Mouse (Mus musculus) intestine, embryonic 14.5 days (tissue): Measurements from ENCODE around the gene Krtap10-4. TPM values are rescaled to one million over a fixed set of nuclear protein-coding genes. Genes with fewer than 3 reads are reported as not detected.

Source experiments
- ATAC-seq: fragments of 200-750 bp; cut with Nextera tagmentation; replicated peaks from 2 replicates; pipeline ENCODE4 v1.8.0; 2017; ENCODE audit warnings: low read depth, moderate number of reproducible peaks, moderate TSS enrichment, moderate library complexity; ENCODE audit not compliant: low FRiP score, low TSS enrichment
- DNase-seq: peaks from one replicate; pipeline ENCODE4 v3.0.0-alpha.2; 2018; ENCODE audit warnings: low spot score
- H3K27ac ChIP-seq: fragments of 300-500 bp; sonication (generic); 2 replicates; pipeline ENCODE4 v1.5.1; 2014; ENCODE audit warnings: low read depth, mild to moderate bottlenecking, control low read depth
- H3K27me3 ChIP-seq: fragments of 300-500 bp; sonication (generic); replicated peaks from 2 replicates; pipeline ENCODE4 v1.6.1; 2014; ENCODE audit warnings: low read length, control low read depth; ENCODE audit not compliant: control insufficient read depth, insufficient read depth
- H3K36me3 ChIP-seq: fragments of 300-500 bp; sonication (generic); 2 replicates; pipeline ENCODE4 v1.6.1; 2014; ENCODE audit warnings: low read length, control low read depth; ENCODE audit not compliant: control insufficient read depth, insufficient read depth
- H3K4me1 ChIP-seq: fragments of 300-500 bp; sonication (generic); replicated peaks from 2 replicates; pipeline ENCODE4 v1.6.1; 2014; ENCODE audit warnings: low read length, control low read depth, mixed read lengths; ENCODE audit not compliant: control insufficient read depth, insufficient read depth
- H3K4me2 ChIP-seq: fragments of 300-500 bp; sonication (generic); 2 replicates; pipeline ENCODE4 v1.6.1; 2014; ENCODE audit warnings: low read length
- H3K4me3 ChIP-seq: fragments of 300-500 bp; sonication (generic); 2 replicates; pipeline ENCODE4 v1.5.1; 2014; ENCODE audit warnings: low read depth, low read length, control low read depth, mixed read lengths
- H3K9ac ChIP-seq: fragments of 300-500 bp; sonication (generic); 2 replicates; pipeline ENCODE4 v1.6.1; 2014; ENCODE audit warnings: mild to moderate bottlenecking, low read length
- H3K9me3 ChIP-seq: fragments of 300-500 bp; sonication (generic); 2 replicates; pipeline ENCODE4 v1.6.1; 2016; ENCODE audit warnings: low read length, control low read depth; ENCODE audit not compliant: control insufficient read depth
- WGBS: fragments of 180-500 bp; shearing (Covaris S2); extraction: QIAGEN DNeasy Blood & Tissue Kit; methylation state at CpG from one replicate; pipeline ENCODE4 v1.1.7; 2014; 5-methylcytosine and 5-hydroxymethylcytosine counted together
- polyA plus RNA-seq: library from polyadenylated mRNA; unstranded; fragments of >200 nt; fragmentation: Nextera tagmentation; extraction: Ambion mirVana; gene quantifications from 2 replicates; pipeline ENCODE4 v1.2.1, GENCODE M21; 2014

The Krtap10-4 gene
- polyA plus RNA-seq, 1 experiment from 2014 or later = not detected

GRCm38 (mm10) chr10:77846503-77846902 is 19.6 kb upstream of the Krtap10-4 start, which contains the start of gene Gm36176:
Gm36176 (plus strand) TSS chr10:77846803.
- no peak within 1 kb of the TSS for H3K27ac ChIP-seq
- 60% methylated on average over 3 of the region's 3 CpGs for WGBS
- DNase-seq (no peak), ATAC-seq (no peak)
- H3K27me3 ChIP-seq = no peaks in the 10 kb centered on the region
- 0 out of 2 replicates have a peak, but pooled peaks cover 10% of the 10 kb centered on the region for H3K9me3 ChIP-seq
- H3K9ac ChIP-seq = no peak within 1 kb of the TSS
- H3K36me3 ChIP-seq = no peaks in the 10 kb centered on the region
- H3K4me1 ChIP-seq = no peaks in the 10 kb centered on the region
- no peak within 1 kb of the TSS for H3K4me2 ChIP-seq
- H3K4me3 ChIP-seq = no peak within 1 kb of the TSS

GRCm38 (mm10) chr10:77839006-77839405 is 12.1 kb upstream of the Krtap10-4 start:
- no peaks in the 10 kb centered on the region for H3K36me3 ChIP-seq
- no peaks in the 10 kb centered on the region for H3K4me1 ChIP-seq
- no peak overlapping the region for H3K27ac ChIP-seq
- ATAC-seq (no peak), DNase-seq (no peak)
- H3K27me3 ChIP-seq = no peaks in the 10 kb centered on the region
- H3K9ac ChIP-seq = no peak overlapping the region
- 74% methylated on average over 6 of the region's 6 CpGs for WGBS
- H3K4me3 ChIP-seq = no peak overlapping the region
- H3K9me3 ChIP-seq = 0 out of 2 replicates have a peak, but pooled peaks cover 3% of the 10 kb centered on the region
- no peak overlapping the region for H3K4me2 ChIP-seq

- Histone ChIP-seq H3K36me3 (no peaks in the 10 kb centered on the region), H3K9ac (no peak within 1 kb of the TSS), H3K4me1 (no peaks in the 10 kb centered on the region), H3K27ac (no peak within 1 kb of the TSS), H3K9me3 (peaks cover 2% of the 10 kb centered on the region; the same call in 1 of the 2 replicates), H3K27me3 (no peaks in the 10 kb centered on the region), H3K4me2 (no peak within 1 kb of the TSS), H3K4me3 (no peak within 1 kb of the TSS)
- ATAC-seq (no peak), DNase-seq (no peak)
- WGBS = 64% methylated on average over 9 of the region's 9 CpGs
Observed at GRCm38 (mm10) chr10:77835647-77836046, 8.8 kb upstream of the Krtap10-4 start, which contains the start of gene Krtap10-10. Krtap10-10 (plus strand) TSS chr10:77835947.

- Histone ChIP-seq H3K9ac (no peak overlapping the region), H3K4me1 (no peaks in the 10 kb centered on the region), H3K4me2 (no peak overlapping the region), H3K36me3 (no peaks in the 10 kb centered on the region), H3K27ac (no peak overlapping the region), H3K27me3 (no peaks in the 10 kb centered on the region), H3K4me3 (no peak overlapping the region), H3K9me3 (0 out of 2 replicates have a peak, but pooled peaks cover 5% of the 10 kb centered on the region)
- DNase-seq (no peak), ATAC-seq (no peak)
- WGBS = 37% methylated on average over 4 of the region's 4 CpGs
Observed at GRCm38 (mm10) chr10:77819203-77819602, 7.7 kb downstream of the Krtap10-4 start.

GRCm38 (mm10) chr10:77818523-77818922 is 8.4 kb downstream of the Krtap10-4 start:
- 96% methylated on average over 4 of the region's 4 CpGs for WGBS
- no peak overlapping the region for H3K27ac ChIP-seq
- ATAC-seq (no peak), DNase-seq (no peak)
- no peak overlapping the region for H3K4me2 ChIP-seq
- no peaks in the 10 kb centered on the region for H3K9me3 ChIP-seq
- no peaks in the 10 kb centered on the region for H3K36me3 ChIP-seq
- H3K4me1 ChIP-seq = no peaks in the 10 kb centered on the region
- H3K4me3 ChIP-seq = no peak overlapping the region
- no peak overlapping the region for H3K9ac ChIP-seq
- H3K27me3 ChIP-seq = no peaks in the 10 kb centered on the region

- no peak for ATAC-seq
- H3K4me3 ChIP-seq = no peak overlapping the region
- no peaks in the 10 kb centered on the region for H3K4me1 ChIP-seq
- DNase-seq = peak; percentile 59
- 30% methylated on average over 5 of the region's 5 CpGs for WGBS
- H3K36me3 ChIP-seq = no peaks in the 10 kb centered on the region
- H3K4me2 ChIP-seq = no peak overlapping the region
- H3K9ac ChIP-seq = no peak overlapping the region
- H3K27me3 ChIP-seq = no peaks in the 10 kb centered on the region
- H3K9me3 ChIP-seq = no peaks in the 10 kb centered on the region
- no peak overlapping the region for H3K27ac ChIP-seq
Observed at GRCm38 (mm10) chr10:77815514-77815913, 11.4 kb downstream of the Krtap10-4 start.

- no peak within 1 kb of the TSS for H3K4me2 ChIP-seq
- H3K4me3 ChIP-seq = no peak within 1 kb of the TSS
- no peak within 1 kb of the TSS for H3K27ac ChIP-seq
- 44% methylated on average over 4 of the region's 4 CpGs for WGBS
- no peaks in the 10 kb centered on the region for H3K4me1 ChIP-seq
- H3K36me3 ChIP-seq = no peaks in the 10 kb centered on the region
- no peak for DNase-seq
- H3K9ac ChIP-seq = no peak within 1 kb of the TSS
- no peaks in the 10 kb centered on the region for H3K27me3 ChIP-seq
- H3K9me3 ChIP-seq = 0 out of 2 replicates have a peak, but pooled peaks cover 6% of the 10 kb centered on the region
- ATAC-seq = no peak
Observed at GRCm38 (mm10) chr10:77814382-77814781, 12.5 kb downstream of the Krtap10-4 start, which contains the start of gene Gm2696. Gm2696 (plus strand) TSS chr10:77814682.

GRCm38 (mm10) chr10:77811743-77812142 is 15.2 kb downstream of the Krtap10-4 start, which contains the start of gene Gm9507:
Gm9507 (minus strand) TSS chr10:77811843.
- H3K27ac ChIP-seq = no peak within 1 kb of the TSS
- no peaks in the 10 kb centered on the region for H3K36me3 ChIP-seq
- H3K4me1 ChIP-seq = no peaks in the 10 kb centered on the region
- no peak for ATAC-seq
- H3K9ac ChIP-seq = no peak within 1 kb of the TSS
- 70% methylated on average over 5 of the region's 5 CpGs for WGBS
- H3K4me2 ChIP-seq = no peak within 1 kb of the TSS
- no peak for DNase-seq
- no peaks in the 10 kb centered on the region for H3K27me3 ChIP-seq
- 0 out of 2 replicates have a peak, but pooled peaks cover 6% of the 10 kb centered on the region for H3K9me3 ChIP-seq
- H3K4me3 ChIP-seq = no peak within 1 kb of the TSS

- Histone ChIP-seq H3K9ac (no peak overlapping the region), H3K27me3 (no peaks in the 10 kb centered on the region), H3K4me3 (no peak overlapping the region), H3K27ac (no peak overlapping the region), H3K9me3 (no peaks in the 10 kb centered on the region), H3K4me2 (no peak overlapping the region), H3K36me3 (no peaks in the 10 kb centered on the region), H3K4me1 (no peaks in the 10 kb centered on the region)
- WGBS = 74% methylated on average over 3 of the region's 3 CpGs
- ATAC-seq (no peak), DNase-seq (no peak)
Observed at GRCm38 (mm10) chr10:77804095-77804494, 22.8 kb downstream of the Krtap10-4 start.
